8 mouse cellular contexts compared by ENCODE assay signal in the genomic region with DNA sequence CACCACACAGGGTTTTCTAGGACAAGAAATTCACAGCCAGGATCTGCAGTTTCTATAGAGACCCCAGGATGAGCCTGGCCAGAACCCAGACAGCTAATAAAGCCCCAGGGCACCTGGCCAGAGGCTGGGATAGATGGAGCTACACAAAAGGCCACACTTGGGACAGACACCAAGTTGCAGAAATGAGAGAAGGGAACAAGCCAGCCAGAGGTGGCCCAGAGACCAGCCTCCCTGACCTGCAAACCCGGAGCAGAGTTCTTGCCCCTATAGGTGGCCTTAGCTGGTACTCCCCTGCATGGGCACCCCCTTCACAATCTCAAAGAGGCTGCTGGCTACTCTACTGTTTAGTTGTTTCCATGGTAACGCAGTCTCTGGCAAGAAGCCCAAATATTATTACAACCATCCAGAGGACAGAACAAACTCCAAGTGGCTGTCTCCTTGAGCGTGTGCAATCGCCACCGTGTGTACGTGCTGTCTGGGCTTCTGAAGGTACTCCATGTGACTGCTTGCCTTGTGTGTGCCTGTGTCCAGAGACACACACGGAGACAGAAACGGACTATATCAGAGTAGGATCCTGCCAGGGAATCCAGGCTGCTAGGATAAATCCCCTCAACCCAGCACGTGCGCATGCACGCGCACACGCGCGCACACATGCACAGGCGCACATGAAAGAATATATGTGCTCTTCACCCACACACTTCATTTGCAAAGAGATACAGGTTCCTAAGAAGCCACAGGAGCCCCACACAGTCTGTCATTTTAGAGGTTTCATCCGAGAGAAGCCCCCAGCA. TPM values are rescaled to one million over a fixed set of nuclear protein-coding genes. Genes with fewer than 3 reads are reported as not detected.
DNase-seq lines count a peak whose midpoint lies in the region; ATAC-seq and TF ChIP-seq lines count a peak whose summit lies in the region.

No protein-coding gene starts in this region.

- H3K27me3 ChIP-seq in embryonic facial prominence, embryonic 10.5 days (replicated peaks; ENCODE audit: low read depth, poor library complexity, severe bottlenecking), result no peaks in the 10 kb centered on the region
- H3K27me3 ChIP-seq in heart, embryonic 13.5 days (replicated peaks), result no peaks in the 10 kb centered on the region
- H3K27me3 ChIP-seq in midbrain, postnatal 0 days (ENCODE audit: insufficient read depth, low read length), result no peaks in the 10 kb centered on the region

- H3K4me2 ChIP-seq in heart, embryonic 13.5 days, result peak overlapping the region; percentile 21
- H3K4me2 ChIP-seq in midbrain, postnatal 0 days (ENCODE audit: low read depth, low read length, poor library complexity, severe bottlenecking), result peak overlapping the region; percentile 49

- WGBS in embryonic facial prominence, embryonic 10.5 days, result 70% methylated on average over 17 of the region's 17 CpGs
- WGBS in heart, embryonic 13.5 days, result 57% methylated on average over 17 of the region's 17 CpGs
- 20% methylated on average over 17 of the region's 17 CpGs for WGBS in midbrain, postnatal 0 days

- no peak for TF ChIP-seq CTCF in left cerebral cortex, adult 2 months (IDR thresholded peaks at IDR 0.05)
- TF ChIP-seq CTCF in midbrain, postnatal 0 days (IDR thresholded peaks at IDR 0.05), result no peak

- no peaks in the 10 kb centered on the region for H3K9me3 ChIP-seq in embryonic facial prominence, embryonic 10.5 days
- no peaks in the 10 kb centered on the region for H3K9me3 ChIP-seq in heart, embryonic 13.5 days
- no peaks in the 10 kb centered on the region for H3K9me3 ChIP-seq in midbrain, postnatal 0 days (ENCODE audit: low read length)

- H3K27ac ChIP-seq in left cerebral cortex, adult 2 months, result peak overlapping the region; percentile 26; the same call in 1 of the 2 replicates
- peak overlapping the region; percentile 24; the same call in 1 of the 2 replicates for H3K27ac ChIP-seq in embryonic facial prominence, embryonic 10.5 days (replicated peaks)
- H3K27ac ChIP-seq in heart, embryonic 13.5 days (replicated peaks), result peak overlapping the region; percentile 70
- peak overlapping the region; percentile 69 for H3K27ac ChIP-seq in midbrain, postnatal 0 days (ENCODE audit: low read depth, low read length)

- DNase-seq in left cerebral cortex, adult 2 months (ENCODE audit: extremely low spot score in 1 of 2, low spot score in 2 of 2), result peak in 1 of 2 experiments; percentile 44
- DNase-seq in left cerebral cortex, adult 11 months (ENCODE audit: low spot score), result no peak
- DNase-seq in embryonic facial prominence, embryonic 10.5 days (ENCODE audit: low spot score), result no peak
- peak; percentile 65 to 85 for DNase-seq in layer of hippocampus, postnatal 14 days (ENCODE audit: low spot score in 2 of 2)
- peak; percentile 91 for DNase-seq in midbrain, postnatal 0 days (ENCODE audit: low spot score)
- DNase-seq in gastrocnemius, adult 18-20 months (ENCODE audit: low spot score), result no peak
- DNase-seq in spleen, adult 18-20 months, result no peak

- no peak for ATAC-seq in heart, embryonic 13.5 days (ENCODE audit: extremely low read depth, insufficient number of reproducible peaks, low FRiP score, low TSS enrichment)
- peak; percentile 25; the same call in 1 of the 2 replicates for ATAC-seq in midbrain, postnatal 0 days (ENCODE audit: low FRiP score)

- H3K4me3 ChIP-seq in left cerebral cortex, adult 2 months, result no peak overlapping the region
- H3K4me3 ChIP-seq in embryonic facial prominence, embryonic 10.5 days, result peak overlapping the region; percentile 94; the same call in 1 of the 2 replicates
- no peak overlapping the region; the same call in 1 of the 2 replicates for H3K4me3 ChIP-seq in heart, embryonic 13.5 days
- H3K4me3 ChIP-seq in midbrain, postnatal 0 days (ENCODE audit: low read depth, low read length), result peak overlapping the region; percentile 19

- H3K9ac ChIP-seq in heart, embryonic 13.5 days, result peak overlapping the region; percentile 44
- H3K9ac ChIP-seq in midbrain, postnatal 0 days (replicated peaks; ENCODE audit: low read length, poor library complexity, severe bottlenecking), result peak overlapping the region; percentile 37

- peaks cover 50% of the 10 kb centered on the region for H3K4me1 ChIP-seq in embryonic facial prominence, embryonic 10.5 days
- peaks cover 46% of the 10 kb centered on the region for H3K4me1 ChIP-seq in heart, embryonic 13.5 days
- peaks cover 25% of the 10 kb centered on the region for H3K4me1 ChIP-seq in midbrain, postnatal 0 days (ENCODE audit: insufficient read depth, low read length)

- intact Hi-C loops in left cerebral cortex, adult 2 months (cut with DNase I), result loop anchor here (5.0 kb wide), 2 partner anchors 33 to 208 kb away; a partner anchor contains a TSS

- peaks cover 62% of the 10 kb centered on the region for H3K36me3 ChIP-seq in embryonic facial prominence, embryonic 10.5 days (replicated peaks)
- peaks cover 34% of the 10 kb centered on the region for H3K36me3 ChIP-seq in heart, embryonic 13.5 days
- H3K36me3 ChIP-seq in midbrain, postnatal 0 days (ENCODE audit: insufficient read depth, low read length), result peaks cover 26% of the 10 kb centered on the region

RNA-seq across cellular contexts. Expression of a gene that starts 5.2 kb away (rescaled TPM):
- 10 to 100 TPM; 36.2 to 39.6 TPM for total RNA-seq in left cerebral cortex, adult 2 months (2021)
- polyA plus RNA-seq in embryonic facial prominence, embryonic 10.5 days (2016; fragmentation: Nextera tagmentation; extraction: Ambion mirVana), result 23.2 and 24.1 TPM in 2 replicates
- polyA plus RNA-seq in heart, embryonic 13.5 days (2015; fragmentation: Nextera tagmentation; extraction: Ambion mirVana), result 10.5 and 11.0 TPM in 2 replicates
- total RNA-seq in layer of hippocampus, postnatal 14 days (2021), result 10 to 100 TPM; 29.9 to 32.7 TPM
- total RNA-seq in midbrain, postnatal 0 days (2014; rRNA removed), result 16.0 and 19.6 TPM in 2 replicates
- 14.2 and 16.7 TPM in 2 replicates for polyA plus RNA-seq in midbrain, postnatal 0 days (2015; fragmentation: Nextera tagmentation; extraction: Ambion mirVana)
- 1 to 10 TPM in 1 of 2 experiments, under 1 TPM in 1; 0.96 to 2.3 TPM for total RNA-seq in gastrocnemius, adult 18-20 months (2021)

RNA-seq across cellular contexts. Expression of a gene that starts 8.1 kb away (rescaled TPM):
- 100 to 1,000 TPM; 113 to 123 TPM for total RNA-seq in left cerebral cortex, adult 2 months (2021)
- 634 and 654 TPM in 2 replicates for polyA plus RNA-seq in embryonic facial prominence, embryonic 10.5 days (2016; fragmentation: Nextera tagmentation; extraction: Ambion mirVana)
- 371 and 445 TPM in 2 replicates for polyA plus RNA-seq in heart, embryonic 13.5 days (2015; fragmentation: Nextera tagmentation; extraction: Ambion mirVana)
- total RNA-seq in layer of hippocampus, postnatal 14 days (2021), result 100 to 1,000 TPM; 140 to 149 TPM
- total RNA-seq in midbrain, postnatal 0 days (2014; rRNA removed), result 386 and 449 TPM in 2 replicates
- polyA plus RNA-seq in midbrain, postnatal 0 days (2015; fragmentation: Nextera tagmentation; extraction: Ambion mirVana), result 473 and 491 TPM in 2 replicates
- total RNA-seq in gastrocnemius, adult 18-20 months (2021), result 100 to 1,000 TPM; 150 to 167 TPM

RNA-seq across cellular contexts. Expression of a gene that starts 9.5 kb away (rescaled TPM):
- total RNA-seq in left cerebral cortex, adult 2 months (2021), result 10 to 100 TPM; 47.7 to 57.6 TPM
- 18.2 and 20.0 TPM in 2 replicates for polyA plus RNA-seq in embryonic facial prominence, embryonic 10.5 days (2016; fragmentation: Nextera tagmentation; extraction: Ambion mirVana)
- polyA plus RNA-seq in heart, embryonic 13.5 days (2015; fragmentation: Nextera tagmentation; extraction: Ambion mirVana), result 44.1 and 53.7 TPM in 2 replicates
- 10 to 100 TPM; 47.1 to 50.2 TPM for total RNA-seq in layer of hippocampus, postnatal 14 days (2021)
- total RNA-seq in midbrain, postnatal 0 days (2014; rRNA removed), result 13.3 and 27.0 TPM in 2 replicates
- polyA plus RNA-seq in midbrain, postnatal 0 days (2015; fragmentation: Nextera tagmentation; extraction: Ambion mirVana), result 41.5 and 45.1 TPM in 2 replicates
- total RNA-seq in gastrocnemius, adult 18-20 months (2021), result 100 to 1,000 TPM in 1 of 2 experiments, 10 to 100 TPM in 1; 96.7 to 102 TPM

RNA-seq across cellular contexts. Expression of a gene that starts 31.9 kb away (rescaled TPM):
- 100 to 1,000 TPM; 143 to 147 TPM for total RNA-seq in left cerebral cortex, adult 2 months (2021)
- polyA plus RNA-seq in embryonic facial prominence, embryonic 10.5 days (2016; fragmentation: Nextera tagmentation; extraction: Ambion mirVana), result 2.1 and 2.2 TPM in 2 replicates
- polyA plus RNA-seq in heart, embryonic 13.5 days (2015; fragmentation: Nextera tagmentation; extraction: Ambion mirVana), result 1.7 and 1.9 TPM in 2 replicates
- 10 to 100 TPM; 72.8 to 83.8 TPM for total RNA-seq in layer of hippocampus, postnatal 14 days (2021)
- 43.9 and 52.8 TPM in 2 replicates for total RNA-seq in midbrain, postnatal 0 days (2014; rRNA removed)
- 1.5 and 1.7 TPM in 2 replicates for polyA plus RNA-seq in midbrain, postnatal 0 days (2015; fragmentation: Nextera tagmentation; extraction: Ambion mirVana)
- 10 to 100 TPM; 44.1 to 51.0 TPM for total RNA-seq in gastrocnemius, adult 18-20 months (2021)

RNA-seq across cellular contexts. Expression of a gene that starts 49.4 kb away (rescaled TPM):
- total RNA-seq in left cerebral cortex, adult 2 months (2021), result 100 to 1,000 TPM; 114 to 117 TPM
- polyA plus RNA-seq in embryonic facial prominence, embryonic 10.5 days (2016; fragmentation: Nextera tagmentation; extraction: Ambion mirVana), result 1.9 and 2.1 TPM in 2 replicates
- 0.90 and 1.0 TPM in 2 replicates for polyA plus RNA-seq in heart, embryonic 13.5 days (2015; fragmentation: Nextera tagmentation; extraction: Ambion mirVana)
- total RNA-seq in layer of hippocampus, postnatal 14 days (2021), result 100 to 1,000 TPM; 115 to 118 TPM
- 149 and 166 TPM in 2 replicates for total RNA-seq in midbrain, postnatal 0 days (2014; rRNA removed)
- 4.1 and 5.2 TPM in 2 replicates for polyA plus RNA-seq in midbrain, postnatal 0 days (2015; fragmentation: Nextera tagmentation; extraction: Ambion mirVana)
- 10 to 100 TPM; 64.7 TPM for total RNA-seq in gastrocnemius, adult 18-20 months (2021)

Comparison
In these comparisons a context has a peak if more than half of its experiments do, and no peak if none do; other contexts are left out.
1. DNase-seq: peak in layer of hippocampus, postnatal 14 days (2 of 2) and midbrain, postnatal 0 days (single experiment); none in left cerebral cortex, adult 11 months (single experiment), embryonic facial prominence, embryonic 10.5 days (single experiment), gastrocnemius, adult 18-20 months (single experiment) and spleen, adult 18-20 months (0 of 2).
2. H3K4me3 ChIP-seq: peak in embryonic facial prominence, embryonic 10.5 days (single experiment) and midbrain, postnatal 0 days (single experiment); none in left cerebral cortex, adult 2 months (single experiment) and heart, embryonic 13.5 days (single experiment).
3. Peak in every context shown above with its lines, with median percentiles within 50 percentile points of each other: H3K27ac ChIP-seq.